Mouse (Mus musculus): Measurements from ENCODE around the gene Cd209d.
"Not testable (repeated sequence)": the region's sequence is repeated elsewhere in the genome, so short reads cannot be mapped to it uniquely, and the experiment has no call there.

The Cd209d gene

GRCm38 (mm10) chr8:3878455-3878854 lies at the start of gene Cd209d:
TSS of gene Cd209d (minus strand) at chr8:3878555.
- CTCF ChIA-PET: no interaction called here

DNA sequence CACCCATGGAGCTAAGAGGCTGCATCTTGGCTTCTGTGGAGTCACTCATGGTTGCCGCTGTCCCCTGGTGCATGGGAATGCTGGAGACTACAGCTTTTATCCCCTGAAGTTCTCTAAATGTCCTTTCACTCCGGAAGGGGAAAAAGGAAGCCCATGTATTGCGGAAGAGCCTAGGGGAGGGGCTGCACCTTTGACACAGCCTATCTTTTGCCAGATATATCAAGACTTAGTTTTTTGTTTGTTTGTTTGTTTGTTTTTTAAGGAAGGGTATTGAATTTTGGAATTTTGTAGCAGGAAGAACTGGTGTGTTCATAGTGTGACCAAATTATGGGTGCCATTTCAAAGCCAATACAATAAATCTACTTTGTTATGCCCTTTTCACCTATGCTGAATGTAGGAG lies 48.4 kb upstream of the Cd209d start, which contains the start of gene Cd209b:
TSS of gene Cd209b (minus strand) at position 101 of the 400 bp plus-strand sequence.
- CTCF ChIA-PET: no interaction called here

- CTCF ChIA-PET: no interaction called here
Measured at GRCm38 (mm10) chr8:3876121-3876520, 2.2 kb downstream of the Cd209d start.

DNA sequence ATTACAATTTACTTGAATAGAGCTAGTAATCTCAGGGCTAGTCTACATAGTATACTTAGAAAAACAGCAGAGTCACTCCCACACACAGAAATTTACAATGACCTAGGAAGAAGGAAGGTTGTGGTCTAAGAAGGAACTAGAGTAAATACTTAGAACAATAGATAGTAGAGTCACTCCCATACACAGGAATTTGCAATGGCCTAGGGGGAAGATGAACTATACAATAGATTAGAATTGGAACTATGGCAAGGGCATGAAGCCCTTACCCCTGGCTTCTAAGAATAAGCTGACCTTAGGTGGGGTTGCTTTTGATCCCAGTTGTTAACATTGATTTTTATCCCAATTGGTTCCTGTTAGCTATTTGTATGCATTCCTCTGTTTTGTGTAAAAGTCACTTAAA lies 15.6 kb downstream of the Cd209d start:
- CTCF ChIA-PET: not testable (repeated sequence)

DNA sequence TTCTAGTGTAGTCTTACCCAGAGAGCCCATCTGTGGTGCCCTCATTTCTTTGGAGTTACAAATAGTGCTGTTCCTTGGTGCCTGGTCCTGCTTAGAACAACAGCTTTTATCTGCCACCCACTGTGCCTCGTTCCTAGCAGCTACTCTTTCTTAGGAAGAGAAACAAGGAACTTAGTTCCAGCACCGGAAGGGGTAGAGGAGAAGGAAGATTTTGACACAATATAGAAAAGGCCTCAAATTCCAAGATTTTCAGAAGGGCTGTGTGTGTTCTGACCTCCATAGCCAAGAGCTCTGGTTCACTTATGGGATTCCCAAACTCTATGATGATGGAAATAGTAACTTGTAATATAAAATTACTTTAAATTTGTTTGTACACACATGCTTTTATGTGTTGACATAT lies 24.1 kb downstream of the Cd209d start, which contains the start of gene Cd209e:
TSS of gene Cd209e (minus strand) at position 101 of the 400 bp plus-strand sequence.
- CTCF ChIA-PET: no interaction called here
